Mouse (Mus musculus): ENCODE measurements around the gene Prmt9. TPM values are rescaled to one million over a fixed set of nuclear protein-coding genes. Genes with fewer than 3 reads are reported as not detected.
A peak's percentile ranks its signal among the peaks of the same experiment; 100 is the strongest.

Gene Prmt9
- polyA plus RNA-seq, 2 experiments = 4.7 to 8.1 TPM

DNA sequence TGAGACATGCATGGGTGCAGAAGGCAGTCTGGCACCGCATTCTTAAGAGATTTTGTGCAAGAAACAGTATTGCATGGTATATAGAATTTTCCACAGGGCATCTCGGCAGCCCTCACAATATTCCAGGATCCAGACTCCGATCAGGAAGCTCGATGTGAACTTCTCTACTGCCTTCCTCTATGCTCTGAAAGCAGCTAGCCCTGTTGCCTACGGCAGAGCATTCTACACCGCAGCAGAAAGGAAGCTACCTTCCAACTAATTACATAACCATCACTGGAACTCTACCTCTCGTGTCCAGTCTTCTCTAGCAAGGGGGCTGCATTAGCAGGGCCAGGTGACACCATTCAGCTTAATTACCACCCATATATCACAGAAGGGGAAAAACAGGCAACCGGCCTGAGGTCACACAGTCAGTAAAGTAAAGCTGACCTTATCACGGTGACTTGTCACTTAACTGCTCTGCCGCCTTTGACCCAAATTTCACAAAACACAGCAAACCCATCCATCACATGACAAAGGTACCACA is 41.6 kb upstream of the Prmt9 start:
- 66% methylated on average over 10 of the region's 10 CpGs for WGBS (ENCODE audit: insufficient replicate concordance)
- no peak overlapping the region for H3K4me3 ChIP-seq (ENCODE audit: insufficient read depth in 1 of 2, low read depth in 2 of 2, low read length in 2 of 2)

DNA sequence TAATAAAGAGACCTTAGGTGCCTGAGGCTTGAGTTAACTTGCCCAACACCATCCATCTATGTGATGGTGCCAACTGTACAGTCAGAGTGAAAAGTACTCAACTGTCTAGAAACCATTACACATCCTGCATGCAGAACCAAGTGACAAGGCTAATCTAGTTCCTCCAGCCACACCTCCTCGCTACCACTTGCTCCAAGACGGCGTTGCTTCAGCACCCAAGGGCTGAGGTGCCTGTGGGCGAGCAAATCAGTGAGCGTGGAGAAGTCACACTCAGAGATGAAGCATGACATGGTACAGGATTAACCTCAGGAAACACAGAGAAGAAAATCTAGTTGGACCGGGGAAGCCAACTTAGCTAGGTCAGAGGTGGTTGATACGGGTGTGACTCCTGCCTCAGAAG is 40.2 kb upstream of the Prmt9 start:
- ATAC-seq (ENCODE audit: insufficient read depth) (peak; percentile 33; the same call in 1 of the 2 replicates), DNase-seq (ENCODE audit: low read depth in 3 of 3, low spot score in 3 of 3) (no peak)
- Histone ChIP-seq H3K4me1 (replicated peaks; ENCODE audit: control insufficient read depth in 2 of 2, insufficient read depth in 2 of 2, low read length in 1 of 2) (peaks cover 0 to 5% of the 10 kb centered on the region in 2 experiments; a peak in 2 of 4 replicates), H3K9ac (replicated peaks) (no peak overlapping the region), H3K4me3 (ENCODE audit: insufficient read depth in 1 of 2, low read depth in 2 of 2, low read length in 2 of 2) (no peak overlapping the region), H3K4me2 (ENCODE audit: low read depth) (no peak overlapping the region), H3K27ac (no peak overlapping the region), H3K9me3 (ENCODE audit: control insufficient read depth, low read length) (no peaks in the 10 kb centered on the region), H3K36me3 (replicated peaks; ENCODE audit: control insufficient read depth, insufficient read depth, low read depth) (no peaks in the 10 kb centered on the region), H3K27me3 (ENCODE audit: control insufficient read depth, insufficient read depth, low read length) (no peaks in the 10 kb centered on the region)
- TF ChIP-seq EP300 (IDR thresholded peaks at IDR 0.05; ENCODE audit: low read depth) = no peak
- TF ChIP-seq CTCF (IDR thresholded peaks at IDR 0.05; ENCODE audit: low read depth) = no peak
- 20% methylated on average over 7 of the region's 7 CpGs for WGBS (ENCODE audit: insufficient replicate concordance)

More for the DNA sequence above, 41.6 kb upstream of the Prmt9 start:
- ATAC-seq (ENCODE audit: insufficient read depth) (no peak), DNase-seq (ENCODE audit: low read depth in 3 of 3, low spot score in 3 of 3) (no peak)
- Histone ChIP-seq H3K36me3 (replicated peaks; ENCODE audit: control insufficient read depth, insufficient read depth, low read depth) (no peaks in the 10 kb centered on the region), H3K27me3 (ENCODE audit: control insufficient read depth, insufficient read depth, low read length) (no peaks in the 10 kb centered on the region), H3K9ac (replicated peaks) (no peak overlapping the region), H3K27ac (no peak overlapping the region), H3K9me3 (ENCODE audit: control insufficient read depth, low read length) (no peaks in the 10 kb centered on the region), H3K4me1 (replicated peaks; ENCODE audit: control insufficient read depth in 2 of 2, insufficient read depth in 2 of 2, low read length in 1 of 2) (peaks cover 0 to 5% of the 10 kb centered on the region in 2 experiments; a peak in 2 of 4 replicates), H3K4me2 (ENCODE audit: low read depth) (no peak overlapping the region)
- TF ChIP-seq EP300 (IDR thresholded peaks at IDR 0.05; ENCODE audit: low read depth) (no peak), CTCF (IDR thresholded peaks at IDR 0.05; ENCODE audit: low read depth) (no peak)

DNA sequence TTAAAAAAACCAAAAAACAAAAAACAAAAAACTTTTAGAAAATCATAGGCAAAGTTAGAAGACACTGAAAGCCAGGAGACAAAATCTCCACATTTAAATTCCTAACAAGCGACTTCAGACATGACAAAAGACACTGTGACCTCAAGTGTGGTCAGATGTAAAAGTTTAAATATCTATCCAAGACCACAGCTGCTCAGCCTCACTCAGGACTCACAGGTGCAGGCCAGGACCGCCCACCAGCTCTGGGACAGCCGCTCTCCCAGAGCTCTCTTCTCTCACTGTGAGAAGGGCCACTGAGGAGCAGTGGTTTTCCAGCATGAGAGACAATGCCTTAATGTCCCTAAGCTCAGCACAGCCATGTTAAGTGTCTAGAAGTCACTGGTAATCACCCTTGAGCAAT is 38.8 kb upstream of the Prmt9 start:
- no peak for TF ChIP-seq CTCF (IDR thresholded peaks at IDR 0.05; ENCODE audit: low read depth)
- no peak for TF ChIP-seq EP300 (IDR thresholded peaks at IDR 0.05; ENCODE audit: low read depth)
- WGBS (ENCODE audit: insufficient replicate concordance) = 60% methylated on average over 3 of the region's 3 CpGs
- Histone ChIP-seq H3K27ac (no peak overlapping the region), H3K9ac (replicated peaks) (no peak overlapping the region), H3K4me3 (ENCODE audit: insufficient read depth in 1 of 2, low read depth in 2 of 2, low read length in 2 of 2) (no peak overlapping the region), H3K4me2 (ENCODE audit: low read depth) (no peak overlapping the region), H3K27me3 (ENCODE audit: control insufficient read depth, insufficient read depth, low read length) (no peaks in the 10 kb centered on the region), H3K4me1 (replicated peaks; ENCODE audit: control insufficient read depth in 2 of 2, insufficient read depth in 2 of 2, low read length in 1 of 2) (peaks cover 0 to 5% of the 10 kb centered on the region in 2 experiments; a peak in 2 of 4 replicates), H3K36me3 (replicated peaks; ENCODE audit: control insufficient read depth, insufficient read depth, low read depth) (no peaks in the 10 kb centered on the region), H3K9me3 (ENCODE audit: control insufficient read depth, low read length) (no peaks in the 10 kb centered on the region)
- no peak for ATAC-seq (ENCODE audit: insufficient read depth)
- no peak for DNase-seq (ENCODE audit: low read depth in 3 of 3, low spot score in 3 of 3)

GRCm38 (mm10) chr8:77511750-77512493 is 37.3 kb upstream of the Prmt9 start:
- Histone ChIP-seq H3K9ac (replicated peaks) (no peak overlapping the region), H3K4me2 (ENCODE audit: low read depth) (no peak overlapping the region), H3K27ac (no peak overlapping the region), H3K27me3 (ENCODE audit: control insufficient read depth, insufficient read depth, low read length) (no peaks in the 10 kb centered on the region), H3K4me3 (ENCODE audit: insufficient read depth in 1 of 2, low read depth in 2 of 2, low read length in 2 of 2) (no peak overlapping the region), H3K9me3 (ENCODE audit: control insufficient read depth, low read length) (no peaks in the 10 kb centered on the region), H3K4me1 (replicated peaks; ENCODE audit: control insufficient read depth in 2 of 2, insufficient read depth in 2 of 2, low read length in 1 of 2) (peaks cover 0 to 15% of the 10 kb centered on the region in 2 experiments; a peak in 2 of 4 replicates), H3K36me3 (replicated peaks; ENCODE audit: control insufficient read depth, insufficient read depth, low read depth) (no peaks in the 10 kb centered on the region)
- no peak for ATAC-seq (ENCODE audit: insufficient read depth)
- no peak for DNase-seq (ENCODE audit: low read depth in 3 of 3, low spot score in 3 of 3)
- TF ChIP-seq EP300 (IDR thresholded peaks at IDR 0.05; ENCODE audit: low read depth) (no peak), CTCF (IDR thresholded peaks at IDR 0.05; ENCODE audit: low read depth) (no peak)
- WGBS (ENCODE audit: insufficient replicate concordance) = 71% methylated on average over 13 of the region's 13 CpGs

DNA sequence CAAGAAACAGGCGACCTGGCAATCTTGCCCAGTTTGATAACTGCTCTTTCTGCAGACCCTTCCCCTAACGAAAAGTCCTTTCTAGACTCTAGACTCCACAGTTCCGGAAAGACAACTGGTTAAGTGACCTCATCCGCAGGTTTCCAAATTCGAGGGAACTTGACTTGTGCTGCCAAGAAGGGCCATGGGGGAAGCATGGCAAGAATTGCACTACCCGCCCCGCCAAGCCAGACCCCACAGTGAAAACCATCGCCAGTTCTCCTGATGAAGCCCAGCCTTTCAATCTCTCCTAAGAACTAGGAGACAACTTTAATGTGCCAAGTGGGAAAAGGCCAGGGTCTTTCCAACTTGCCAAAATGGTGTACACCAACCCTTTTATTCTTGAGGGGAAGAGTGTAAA is 34.0 kb upstream of the Prmt9 start:
- Histone ChIP-seq H3K27ac (no peak overlapping the region), H3K4me2 (ENCODE audit: low read depth) (no peak overlapping the region), H3K4me3 (ENCODE audit: insufficient read depth in 1 of 2, low read depth in 2 of 2, low read length in 2 of 2) (no peak overlapping the region), H3K4me1 (replicated peaks; ENCODE audit: control insufficient read depth in 2 of 2, insufficient read depth in 2 of 2, low read length in 1 of 2) (peaks cover 0 to 15% of the 10 kb centered on the region in 2 experiments; a peak in 3 of 4 replicates), H3K27me3 (ENCODE audit: control insufficient read depth, insufficient read depth, low read length) (no peaks in the 10 kb centered on the region), H3K36me3 (replicated peaks; ENCODE audit: control insufficient read depth, insufficient read depth, low read depth) (no peaks in the 10 kb centered on the region), H3K9me3 (ENCODE audit: control insufficient read depth, low read length) (no peaks in the 10 kb centered on the region), H3K9ac (replicated peaks) (no peak overlapping the region)
- 80% methylated on average over 8 of the region's 8 CpGs for WGBS (ENCODE audit: insufficient replicate concordance)
- ATAC-seq (ENCODE audit: insufficient read depth) = no peak
- DNase-seq (ENCODE audit: low read depth in 3 of 3, low spot score in 3 of 3) = no peak
- TF ChIP-seq EP300 (IDR thresholded peaks at IDR 0.05; ENCODE audit: low read depth) (no peak), CTCF (IDR thresholded peaks at IDR 0.05; ENCODE audit: low read depth) (no peak)
